Mouse (Mus musculus): ENCODE results near the gene Igf1. TPM values are rescaled to one million over a fixed set of nuclear protein-coding genes. Genes with fewer than 3 reads are reported as not detected.
A peak's percentile ranks its signal among the peaks of the same experiment; 100 is the strongest.

Gene Igf1
- total RNA-seq, 2 experiments from 2014 or later: not detected

DNA sequence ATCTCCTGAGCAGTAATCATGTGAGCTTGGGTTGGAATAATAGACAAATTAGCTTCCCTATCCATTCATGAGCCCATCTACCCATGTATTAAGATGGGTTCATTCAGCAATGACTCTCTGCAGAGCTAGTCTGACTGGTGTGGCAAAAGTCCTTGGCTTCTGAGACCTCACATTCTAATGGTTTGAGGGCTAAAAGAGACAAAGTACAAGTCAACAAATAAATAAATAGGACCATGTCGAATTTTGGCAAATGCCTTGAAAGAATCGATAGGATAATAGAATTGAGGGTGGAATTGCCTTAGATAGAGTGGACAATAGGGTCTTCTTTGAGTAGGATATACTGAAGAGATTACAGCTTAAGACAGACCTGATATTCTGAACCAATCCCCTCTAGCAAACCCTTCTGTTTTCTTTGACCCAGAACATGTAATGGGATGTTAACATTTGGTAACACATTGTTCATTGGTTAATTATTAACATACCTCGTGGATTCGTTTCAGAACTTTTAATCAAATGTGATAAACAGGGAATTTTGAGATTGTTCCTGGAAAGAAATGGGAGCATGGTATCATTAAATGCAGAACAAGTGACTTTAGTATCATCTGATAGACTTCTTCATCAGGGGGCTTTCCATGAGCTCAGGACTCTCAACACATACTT is 36.5 kb downstream of the Igf1 start:
- no peak for ATAC-seq (replicated peaks; ENCODE audit: poor library complexity, severe bottlenecking)

DNA sequence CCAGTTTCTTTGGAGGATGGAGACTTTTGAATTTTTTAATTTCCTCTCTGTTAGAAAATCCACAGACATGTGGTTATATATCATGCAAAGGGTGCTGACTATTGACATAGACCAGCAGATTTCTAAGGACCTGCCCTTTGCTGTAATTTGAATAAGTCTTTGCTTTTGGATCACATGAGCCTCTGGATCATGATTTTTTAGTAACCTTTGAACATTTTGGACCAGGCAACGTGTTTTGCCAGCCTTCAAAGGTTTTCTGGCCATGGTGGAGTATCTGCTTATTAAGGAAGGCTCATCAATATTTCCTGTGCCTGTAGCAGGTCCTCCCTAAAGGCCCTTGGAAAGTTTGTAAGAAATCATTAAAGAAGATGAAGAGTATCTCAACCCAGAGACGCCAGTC is 37.3 kb downstream of the Igf1 start:
- no peak for ATAC-seq (replicated peaks; ENCODE audit: poor library complexity, severe bottlenecking)

DNA sequence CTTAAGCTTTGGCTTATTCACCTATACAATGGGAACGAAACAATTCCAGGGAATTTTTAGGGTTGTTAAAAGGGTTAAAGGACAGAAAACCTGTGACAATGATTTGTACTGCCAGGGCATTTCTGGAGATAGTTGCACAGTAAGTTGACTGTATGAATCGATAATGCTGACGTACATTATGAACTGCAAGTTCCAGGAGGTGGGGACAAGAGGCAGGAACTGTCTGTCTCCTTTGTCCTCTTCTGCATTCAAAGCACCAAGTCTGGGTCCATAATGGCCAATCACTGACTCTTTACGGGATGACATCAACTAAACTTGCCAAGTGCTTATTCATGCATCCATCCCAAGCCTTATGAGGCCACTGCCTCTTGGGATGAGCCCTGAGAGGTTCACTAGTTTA is 39.3 kb downstream of the Igf1 start:
- ATAC-seq (replicated peaks; ENCODE audit: poor library complexity, severe bottlenecking): no peak

DNA sequence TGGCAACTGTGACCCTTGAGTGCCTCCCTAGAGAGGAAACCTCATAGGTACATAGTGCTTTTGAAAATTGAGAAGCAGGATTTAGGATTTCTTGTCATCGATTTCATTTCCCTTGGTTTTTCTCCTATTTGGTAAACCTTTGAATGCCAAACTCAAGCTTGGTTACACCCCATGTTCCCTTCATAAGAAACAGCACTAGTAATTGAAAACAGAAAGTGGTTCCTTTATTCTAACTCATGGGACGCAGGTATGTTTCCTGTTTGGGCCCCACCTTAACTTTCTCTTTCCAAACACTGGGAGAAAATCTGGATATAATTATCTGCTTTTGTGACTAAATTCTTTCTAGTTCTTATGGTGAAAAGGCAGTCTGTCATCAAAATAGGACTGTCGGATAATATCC is 40.8 kb downstream of the Igf1 start:
- no peak for ATAC-seq (replicated peaks; ENCODE audit: poor library complexity, severe bottlenecking)

DNA sequence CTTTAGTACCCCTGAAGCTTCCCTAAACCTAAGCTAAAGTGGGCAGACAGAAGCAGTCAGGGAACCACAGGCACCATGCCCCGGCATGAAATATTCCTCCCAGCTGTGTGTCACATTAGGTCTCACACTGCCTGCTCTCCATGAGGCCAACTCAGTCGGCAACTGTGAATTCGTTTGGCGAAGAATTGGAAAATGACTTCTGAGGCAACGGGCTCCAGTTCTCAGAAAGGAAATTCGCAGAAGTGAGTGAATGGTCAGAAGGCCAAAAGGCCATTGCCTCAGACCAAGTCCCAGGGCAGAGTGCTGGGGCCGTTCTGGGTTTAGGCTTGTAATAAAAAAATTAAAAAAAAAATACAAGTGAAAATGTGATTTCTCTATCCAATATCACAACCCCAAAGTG is 43.9 kb downstream of the Igf1 start:
- no peak for ATAC-seq (replicated peaks; ENCODE audit: poor library complexity, severe bottlenecking)

DNA sequence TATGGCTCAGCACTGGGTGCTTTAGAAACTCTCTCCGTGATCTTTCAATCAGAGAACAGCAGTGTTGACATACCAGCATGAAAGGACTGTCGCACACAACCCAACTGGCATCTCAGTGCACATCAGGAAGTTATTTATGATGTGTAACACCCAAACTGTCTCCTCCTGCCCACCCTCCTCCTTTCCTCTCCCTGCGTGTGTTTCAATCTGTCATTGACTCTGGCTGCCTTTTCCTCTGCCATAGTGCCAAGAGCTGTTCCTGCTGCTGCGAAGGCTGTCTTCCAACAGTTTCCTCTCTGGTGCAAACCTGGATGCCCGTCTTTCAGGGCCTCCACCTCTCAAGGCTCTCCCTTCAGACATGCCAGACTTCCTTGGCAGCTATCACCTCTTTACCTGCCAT is 46.3 kb downstream of the Igf1 start:
- no peak for ATAC-seq (replicated peaks; ENCODE audit: poor library complexity, severe bottlenecking)

DNA sequence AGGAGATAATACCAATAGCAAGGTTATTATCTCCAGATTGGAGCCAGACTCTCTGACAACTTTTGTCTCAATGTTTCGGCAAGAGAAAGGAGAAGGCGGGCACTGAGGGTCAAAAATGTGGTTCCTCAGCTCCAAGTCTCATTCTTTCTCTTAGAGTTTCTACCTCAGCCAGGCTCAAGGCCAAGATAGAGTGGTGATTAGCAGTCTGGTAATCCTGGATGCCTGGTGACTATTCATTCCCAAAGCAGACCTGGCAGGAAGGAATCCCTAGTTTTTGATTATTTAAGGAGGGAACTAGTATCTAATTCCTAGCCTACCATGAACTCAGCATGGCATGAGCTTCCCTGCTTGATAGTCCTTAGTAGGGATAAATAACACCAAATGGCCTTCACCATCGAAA is 47.0 kb downstream of the Igf1 start:
- ATAC-seq (replicated peaks; ENCODE audit: poor library complexity, severe bottlenecking): no peak

DNA sequence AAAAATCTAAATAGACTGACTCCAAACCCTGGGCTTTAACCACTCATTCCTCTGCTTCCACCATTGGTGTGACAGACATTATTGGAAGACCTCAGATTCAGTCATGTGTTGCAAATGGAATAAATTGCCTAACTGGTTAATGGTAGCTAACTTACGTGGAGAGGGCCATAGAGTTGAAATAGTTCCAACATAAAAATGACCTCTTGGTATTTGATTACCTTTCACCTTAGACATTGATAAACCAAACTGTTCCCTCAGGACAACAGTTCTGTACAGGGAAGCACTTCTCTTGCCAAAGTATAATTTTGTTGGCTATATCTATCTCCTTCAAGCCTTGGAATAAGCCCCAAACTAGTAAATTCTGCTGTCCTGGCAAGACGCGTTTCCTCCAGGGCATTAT is 48.1 kb downstream of the Igf1 start:
- ATAC-seq (replicated peaks; ENCODE audit: poor library complexity, severe bottlenecking): no peak

DNA sequence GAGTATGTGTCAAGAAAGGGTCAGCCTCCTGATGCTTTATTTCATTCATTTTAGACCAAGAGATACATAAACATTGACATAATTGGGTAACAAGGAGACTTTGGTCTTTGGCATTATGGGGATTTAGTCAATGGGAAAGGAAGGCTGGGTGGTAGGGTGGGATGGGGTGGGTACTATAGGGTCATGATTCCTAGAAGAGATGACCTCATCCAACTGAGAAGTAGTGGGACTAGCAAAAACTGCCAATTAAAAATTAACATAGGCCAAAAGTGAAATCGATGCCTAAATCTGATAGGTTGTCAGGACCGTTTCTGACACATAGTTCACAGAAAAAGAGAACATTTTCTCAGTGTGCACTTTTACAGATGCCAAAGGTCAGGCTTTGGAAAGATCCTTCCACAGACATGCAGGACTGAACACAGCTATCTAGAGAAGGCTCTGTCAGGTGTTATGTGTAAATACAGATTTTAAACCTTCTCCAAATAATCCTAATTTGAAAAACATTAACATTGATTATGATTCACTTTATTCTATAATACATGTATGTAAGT is 48.8 kb downstream of the Igf1 start:
- ATAC-seq (replicated peaks; ENCODE audit: poor library complexity, severe bottlenecking): no peak

DNA sequence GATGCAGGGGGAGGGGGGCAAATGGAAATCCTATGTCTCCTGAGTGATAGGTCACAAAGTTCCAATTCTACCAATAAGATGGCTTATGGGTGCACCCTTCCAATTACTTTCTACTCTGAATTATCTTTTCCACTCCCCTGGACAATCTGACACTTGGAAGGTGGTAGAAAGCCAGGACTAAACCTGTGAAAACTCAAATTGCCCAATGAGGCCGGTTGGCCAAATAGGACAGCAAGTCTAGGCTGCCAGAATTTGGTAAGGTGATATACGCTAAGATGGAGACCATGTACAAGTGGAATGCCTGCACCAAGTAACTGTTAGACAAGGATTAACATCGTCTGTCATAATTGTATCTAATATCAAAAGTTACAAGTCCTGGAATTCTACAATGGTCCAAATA is 55.8 kb downstream of the Igf1 start:
- no peak for ATAC-seq (replicated peaks; ENCODE audit: poor library complexity, severe bottlenecking)

DNA sequence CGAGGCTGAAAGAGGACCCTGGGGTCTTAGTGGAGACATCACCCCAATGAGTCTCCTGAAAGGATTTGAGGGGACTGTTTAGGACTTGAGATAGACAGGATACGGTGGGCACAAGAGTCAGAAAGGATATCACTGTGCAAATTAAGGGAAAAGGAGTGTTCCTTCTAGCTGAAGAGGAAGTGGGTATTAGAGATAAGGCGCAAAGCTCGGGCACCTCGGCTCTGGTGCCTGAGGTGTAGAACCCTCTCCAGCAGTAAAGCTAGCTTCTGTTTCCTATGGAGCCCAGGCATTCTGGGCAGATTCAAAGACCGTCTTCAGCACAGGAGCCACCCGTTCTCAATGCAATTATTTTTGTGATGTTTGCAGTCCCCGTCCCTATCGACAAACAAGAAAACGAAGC is 56.9 kb downstream of the Igf1 start:
- ATAC-seq (replicated peaks; ENCODE audit: poor library complexity, severe bottlenecking): peak; percentile 40; the same call in 1 of the 2 replicates

DNA sequence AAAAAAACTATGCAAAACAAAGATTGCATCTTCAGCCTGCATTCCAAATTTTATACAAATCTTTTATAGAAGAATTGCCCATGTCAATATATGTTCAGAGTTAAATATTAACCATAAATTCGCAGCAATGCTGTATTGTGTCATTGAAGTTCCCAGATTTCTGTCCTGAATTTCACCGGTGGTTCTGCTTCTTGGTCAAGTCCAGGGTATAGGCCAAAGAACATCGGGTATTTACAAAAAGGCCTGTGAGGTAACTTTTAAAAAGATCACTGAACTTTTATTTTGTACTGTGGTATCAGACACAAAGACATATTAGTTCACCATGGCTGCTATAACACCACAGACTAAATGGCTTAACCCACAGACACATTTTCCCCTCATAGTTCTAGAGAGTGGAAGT is 57.7 kb downstream of the Igf1 start:
- ATAC-seq (replicated peaks; ENCODE audit: poor library complexity, severe bottlenecking): no peak

DNA sequence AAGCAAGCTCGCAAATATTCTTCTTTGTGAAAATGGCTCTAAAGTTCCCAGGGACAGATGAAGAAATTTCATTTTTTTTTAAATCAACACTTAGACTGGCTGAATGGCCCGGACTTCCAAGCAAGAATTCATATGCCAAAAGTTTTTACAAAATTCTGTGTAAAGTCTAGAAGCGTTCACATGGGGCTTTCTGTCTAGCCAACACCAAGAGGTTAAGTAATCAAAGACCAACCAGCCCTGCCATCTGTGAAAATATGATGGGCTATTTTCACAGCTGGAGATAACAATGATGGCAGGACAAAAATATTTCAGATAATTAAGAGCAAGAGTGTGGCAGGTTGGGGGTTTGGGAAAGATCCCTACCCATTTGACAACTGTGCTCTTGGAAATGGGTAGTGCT is 64.2 kb downstream of the Igf1 start:
- ATAC-seq (replicated peaks; ENCODE audit: poor library complexity, severe bottlenecking): no peak

DNA sequence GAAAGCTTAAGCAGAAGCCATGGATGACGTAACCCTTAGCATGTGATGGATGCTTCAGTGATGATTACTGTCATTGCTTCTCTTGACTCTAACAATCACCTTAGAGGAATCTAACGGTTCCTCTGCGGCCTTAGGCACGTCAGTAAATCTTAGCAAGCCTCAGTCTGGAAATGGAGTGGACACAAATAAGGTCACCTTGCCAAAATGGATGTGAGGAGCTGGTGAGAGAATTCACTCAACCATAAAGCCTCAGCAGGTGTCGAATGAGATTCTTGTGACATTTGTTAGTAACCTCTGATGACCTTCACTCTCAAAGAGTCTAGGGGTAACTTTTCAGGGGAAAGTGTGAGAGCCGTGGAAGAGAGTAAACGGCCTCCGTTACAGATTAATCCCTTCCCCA is 68.5 kb downstream of the Igf1 start:
- no peak for ATAC-seq (replicated peaks; ENCODE audit: poor library complexity, severe bottlenecking)

DNA sequence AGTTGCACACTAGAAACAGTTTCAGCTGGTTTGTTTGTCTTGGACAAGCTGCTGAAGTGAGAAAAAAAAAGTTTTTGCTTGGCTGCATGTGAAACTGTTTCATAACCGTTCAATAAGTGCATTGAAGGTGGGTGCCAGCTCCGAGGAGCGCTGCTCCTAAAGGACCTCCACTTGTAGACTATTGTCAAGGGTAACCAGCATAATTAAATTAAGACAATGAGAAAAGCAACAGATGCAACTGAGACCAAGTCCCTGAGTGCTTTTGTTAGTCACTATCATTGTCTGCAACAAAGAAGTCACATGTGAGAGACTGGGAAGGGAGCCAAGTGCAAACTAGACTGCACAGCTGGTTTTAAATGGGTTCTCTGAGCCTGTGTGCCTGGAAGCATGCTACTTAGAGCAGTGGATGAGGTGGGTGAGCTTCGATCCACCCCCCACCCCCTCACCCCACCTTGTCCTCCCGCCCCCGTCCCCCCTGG is 69.1 kb downstream of the Igf1 start:
- no peak for ATAC-seq (replicated peaks; ENCODE audit: poor library complexity, severe bottlenecking)

DNA sequence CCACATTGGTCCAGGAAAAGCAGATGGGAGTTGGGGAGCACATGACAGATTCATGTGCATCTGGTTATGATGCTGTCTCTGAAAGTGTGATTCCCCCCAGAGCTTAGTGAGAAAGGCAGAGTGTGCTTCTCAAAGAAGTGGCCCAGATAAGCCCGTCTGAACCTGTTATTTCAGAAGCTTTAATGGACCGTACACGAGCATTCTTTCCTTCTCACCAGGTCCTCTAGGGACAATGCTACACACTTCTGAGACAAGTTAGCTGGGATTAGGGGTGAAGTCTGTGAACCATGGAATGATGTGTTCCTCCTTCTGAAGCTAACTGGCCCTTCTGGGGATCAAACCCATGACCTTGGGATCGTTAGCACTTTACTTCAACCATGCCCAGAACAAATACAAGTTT is 90.1 kb downstream of the Igf1 start:
- no peak for ATAC-seq (replicated peaks; ENCODE audit: poor library complexity, severe bottlenecking)

DNA sequence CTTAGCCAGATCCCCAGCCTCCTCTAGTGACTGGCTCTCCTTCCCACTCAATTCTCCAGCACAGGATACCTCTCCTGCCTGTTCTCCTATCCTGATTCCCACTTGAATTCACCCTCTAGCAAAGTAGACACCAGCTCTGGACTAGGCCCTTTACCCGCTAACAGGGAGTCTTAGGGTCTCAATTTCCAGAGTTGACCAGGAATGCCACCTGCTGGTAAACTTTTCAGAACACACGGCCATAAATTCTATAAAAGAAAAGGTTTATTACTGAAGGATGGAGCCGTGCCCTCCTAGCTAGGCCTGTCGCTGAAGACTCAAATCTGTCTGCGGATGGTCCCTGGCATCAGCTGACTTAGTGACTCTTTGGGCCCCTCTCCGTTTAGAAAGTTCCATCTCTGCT is 113.5 kb downstream of the Igf1 start:
- ATAC-seq (replicated peaks; ENCODE audit: poor library complexity, severe bottlenecking): no peak

DNA sequence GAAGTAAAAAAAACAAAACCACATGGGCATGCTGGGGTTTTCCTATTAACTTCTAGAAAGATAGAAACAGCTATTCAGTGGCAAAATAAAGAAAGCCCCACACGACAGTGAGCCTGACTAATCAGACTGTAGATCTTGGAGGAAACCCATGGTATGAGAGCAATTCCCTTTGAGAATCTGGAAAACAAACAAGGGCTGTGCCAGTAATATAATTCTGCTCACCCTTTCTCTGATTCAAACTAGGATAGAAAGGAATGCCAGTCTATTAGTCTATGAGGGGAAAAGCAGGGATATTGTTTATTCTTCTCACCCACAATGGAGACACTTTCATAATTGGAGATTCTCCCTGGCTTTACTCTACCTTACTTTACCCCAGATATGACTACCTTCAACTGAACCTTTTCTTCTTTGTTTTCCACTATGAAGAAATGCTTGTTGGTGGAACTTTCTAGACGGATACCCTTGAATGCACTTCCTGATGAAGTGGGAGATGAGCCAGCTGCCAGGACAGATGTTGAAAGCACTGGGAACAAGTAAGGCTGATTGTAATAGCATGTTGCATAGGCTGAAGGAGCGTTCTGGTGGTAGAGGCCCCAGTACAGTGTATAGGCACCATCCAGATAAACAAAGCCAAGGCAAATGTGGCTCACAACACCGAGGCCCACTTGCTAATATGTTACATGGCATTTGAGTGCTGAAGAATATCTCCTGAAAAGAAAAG is 116.0 kb downstream of the Igf1 start:
- ATAC-seq (replicated peaks; ENCODE audit: poor library complexity, severe bottlenecking): no peak

DNA sequence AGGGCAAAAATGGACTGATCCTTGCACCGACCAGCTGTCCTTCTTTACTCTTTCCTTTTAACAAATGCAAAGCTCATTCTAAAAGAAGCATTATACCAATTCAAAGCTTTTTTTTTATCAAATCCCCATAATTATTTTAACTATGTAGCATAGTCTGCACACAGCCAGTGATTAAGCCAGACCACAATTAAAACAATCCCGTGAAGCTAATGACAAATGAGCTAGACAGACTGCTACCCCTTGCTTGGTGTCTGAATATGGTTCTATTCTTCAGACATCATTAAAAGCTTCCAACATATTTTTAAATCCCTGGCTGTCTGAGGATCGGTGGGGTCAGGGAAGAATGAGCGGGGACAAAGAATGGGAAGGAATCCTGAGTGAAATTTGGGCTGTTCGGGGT is 127.3 kb downstream of the Igf1 start:
- no peak for ATAC-seq (replicated peaks; ENCODE audit: poor library complexity, severe bottlenecking)

DNA sequence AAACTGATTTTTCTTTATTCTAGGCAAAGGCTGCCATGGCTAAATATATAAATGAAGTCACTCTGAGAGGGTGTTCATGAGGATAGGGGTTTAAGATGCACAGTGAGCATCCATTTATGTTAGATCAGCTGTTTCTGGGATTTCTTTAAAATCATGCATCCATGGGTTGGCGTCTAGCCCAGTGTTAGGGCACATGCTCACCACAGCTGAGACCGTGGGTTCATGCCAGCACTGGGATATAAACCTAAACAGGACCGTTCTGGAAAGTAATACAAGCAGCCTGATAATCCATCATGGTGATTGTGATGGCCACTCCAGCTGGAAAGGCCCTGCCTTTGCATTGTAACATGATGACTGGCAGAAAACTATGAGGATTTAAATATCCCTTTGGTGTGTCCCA is 128.1 kb downstream of the Igf1 start:
- ATAC-seq (replicated peaks; ENCODE audit: poor library complexity, severe bottlenecking): no peak
